In the genomic region with DNA sequence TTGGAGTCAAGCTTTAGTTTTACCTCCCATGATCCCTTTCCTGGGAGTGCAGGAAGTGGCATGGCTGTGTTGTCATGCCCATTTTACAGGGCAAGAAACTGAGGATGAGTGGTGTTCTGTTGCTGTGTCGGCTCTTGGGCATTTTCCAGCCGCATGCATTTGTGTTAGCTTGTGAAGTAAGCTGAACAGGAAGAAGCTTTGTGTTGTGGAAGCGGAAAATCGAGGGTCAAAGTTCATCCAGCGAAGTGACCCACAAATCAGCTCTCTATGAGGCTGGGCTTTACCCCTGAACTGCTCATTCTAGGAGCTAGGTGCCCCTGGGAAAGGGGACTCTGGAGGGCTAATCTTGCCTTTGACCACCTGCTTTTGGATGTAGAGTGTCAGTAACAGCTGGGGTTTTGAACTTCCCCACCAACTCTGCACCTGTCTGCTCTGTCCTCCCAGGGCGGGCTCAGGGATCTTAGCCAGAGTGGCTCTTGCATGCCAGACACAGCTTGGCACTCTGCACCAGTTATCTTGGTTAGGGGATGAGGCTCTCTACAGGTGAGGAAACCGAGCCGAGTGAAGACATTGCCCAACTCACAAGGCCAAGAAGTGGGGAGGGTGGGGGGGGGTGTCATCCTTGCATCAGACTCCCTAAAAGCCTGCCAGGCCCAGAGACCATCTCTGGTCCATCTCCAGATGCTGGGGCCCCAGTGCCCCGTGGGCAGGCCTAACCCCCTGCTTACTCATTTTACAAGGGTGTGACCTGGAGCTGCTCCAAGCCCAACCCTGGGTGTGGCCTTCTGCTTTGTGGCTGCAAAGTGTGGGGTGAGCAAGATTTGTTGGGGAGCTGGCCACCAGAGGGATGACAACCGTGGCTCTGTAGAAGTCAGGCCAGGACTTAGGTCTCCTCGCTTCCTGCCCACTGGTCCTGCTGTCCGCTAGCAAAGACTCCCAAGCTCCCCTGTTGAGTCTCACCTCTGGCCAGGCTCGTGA, we compare ENCODE assay signal across 8 mouse cellular contexts. TPM values are rescaled to one million over a fixed set of nuclear protein-coding genes. Genes with fewer than 3 reads are reported as not detected.
DNase-seq lines count a peak whose midpoint lies in the region; ATAC-seq and TF ChIP-seq lines count a peak whose summit lies in the region.

No protein-coding gene starts in this region.

- no peak for ATAC-seq in kidney, embryonic 16.5 days (ENCODE audit: low FRiP score, low TSS enrichment)
- peak; percentile 22 for ATAC-seq in intestine, postnatal 0 days

- H3K4me3 ChIP-seq in kidney, embryonic 16.5 days (ENCODE audit: low read length) = peak overlapping the region; percentile 60; the same call in 1 of the 2 replicates
- H3K4me3 ChIP-seq in embryonic facial prominence, embryonic 10.5 days = peak overlapping the region; percentile 91
- H3K4me3 ChIP-seq in intestine, postnatal 0 days (ENCODE audit: low read depth, low read length) = 0 out of 2 replicates have a peak overlapping the region, but pooled peaks have one; percentile 2
- H3K4me3 ChIP-seq in megakaryocyte, embryonic 14.5 days (replicated peaks) = peak overlapping the region; percentile 97

- H3K4me1 ChIP-seq in kidney, embryonic 16.5 days (ENCODE audit: insufficient read depth, low read length) = peaks cover 49% of the 10 kb centered on the region
- peaks cover 72% of the 10 kb centered on the region for H3K4me1 ChIP-seq in embryonic facial prominence, embryonic 10.5 days
- H3K4me1 ChIP-seq in intestine, postnatal 0 days (replicated peaks; ENCODE audit: control insufficient read depth, insufficient read depth, low read length) = peaks cover 27% of the 10 kb centered on the region
- peaks cover 80% of the 10 kb centered on the region for H3K4me1 ChIP-seq in megakaryocyte, embryonic 14.5 days

- H3K27me3 ChIP-seq in kidney, embryonic 16.5 days (ENCODE audit: insufficient read depth, low read length) = no peaks in the 10 kb centered on the region
- H3K27me3 ChIP-seq in embryonic facial prominence, embryonic 10.5 days (replicated peaks; ENCODE audit: low read depth, poor library complexity, severe bottlenecking) = peaks cover 8% of the 10 kb centered on the region; the same call in 1 of the 2 replicates
- no peaks in the 10 kb centered on the region for H3K27me3 ChIP-seq in intestine, postnatal 0 days (replicated peaks; ENCODE audit: control insufficient read depth, insufficient read depth, low read length)
- peaks cover 6% of the 10 kb centered on the region for H3K27me3 ChIP-seq in megakaryocyte, embryonic 14.5 days (replicated peaks)

- no peak for DNase-seq in kidney, adult 9 months
- DNase-seq in embryonic facial prominence, embryonic 10.5 days (ENCODE audit: low spot score) = no peak
- DNase-seq in thymus, postnatal 25 days = peak; percentile 66
- DNase-seq in left cerebral cortex, adult 11 months (ENCODE audit: low spot score) = no peak
- DNase-seq in kidney, postnatal 14 days = no peak

- H3K9ac ChIP-seq in kidney, embryonic 16.5 days (replicated peaks; ENCODE audit: low read length) = peak overlapping the region; percentile 84
- H3K9ac ChIP-seq in intestine, postnatal 0 days (ENCODE audit: low read depth, low read length) = peak overlapping the region; percentile 22; the same call in 1 of the 2 replicates

- TF ChIP-seq CTCF in intestine, postnatal 0 days (IDR thresholded peaks at IDR 0.05; ENCODE audit: low read depth) = peak; percentile 36

- H3K9me3 ChIP-seq in kidney, embryonic 16.5 days (ENCODE audit: low read length) = no peaks in the 10 kb centered on the region
- no peaks in the 10 kb centered on the region for H3K9me3 ChIP-seq in embryonic facial prominence, embryonic 10.5 days
- H3K9me3 ChIP-seq in intestine, postnatal 0 days (ENCODE audit: control insufficient read depth) = no peaks in the 10 kb centered on the region
- H3K9me3 ChIP-seq in megakaryocyte, embryonic 14.5 days = no peaks in the 10 kb centered on the region

- H3K27ac ChIP-seq in kidney, embryonic 16.5 days (ENCODE audit: low read length) = no peak overlapping the region
- H3K27ac ChIP-seq in embryonic facial prominence, embryonic 10.5 days (replicated peaks) = peak overlapping the region; percentile 61; the same call in 1 of the 2 replicates
- H3K27ac ChIP-seq in intestine, postnatal 0 days (ENCODE audit: low read depth, low read length) = peak overlapping the region; percentile 85

- no peaks in the 10 kb centered on the region for H3K36me3 ChIP-seq in kidney, embryonic 16.5 days (ENCODE audit: insufficient read depth, low read length)
- peaks cover 23% of the 10 kb centered on the region; the same call in 1 of the 2 replicates for H3K36me3 ChIP-seq in embryonic facial prominence, embryonic 10.5 days (replicated peaks)
- no peaks in the 10 kb centered on the region for H3K36me3 ChIP-seq in intestine, postnatal 0 days (ENCODE audit: control insufficient read depth, insufficient read depth)
- peaks cover 6% of the 10 kb centered on the region for H3K36me3 ChIP-seq in megakaryocyte, embryonic 14.5 days (replicated peaks; ENCODE audit: low read length)

- 67% methylated on average over 13 of the region's 13 CpGs for WGBS in kidney, embryonic 16.5 days
- 72% methylated on average over 13 of the region's 13 CpGs for WGBS in embryonic facial prominence, embryonic 10.5 days
- 38% methylated on average over 13 of the region's 13 CpGs for WGBS in intestine, postnatal 0 days

- peak overlapping the region; percentile 98 for H3K4me2 ChIP-seq in kidney, embryonic 16.5 days (replicated peaks; ENCODE audit: low read depth, low read length)
- peak overlapping the region; percentile 100; the same call in 1 of the 2 replicates for H3K4me2 ChIP-seq in intestine, postnatal 0 days (replicated peaks; ENCODE audit: low read depth)

RNA-seq across cellular contexts. Expression of a gene that starts 2.3 kb away (rescaled TPM):
- 7.3 and 8.3 TPM in 2 replicates for polyA plus RNA-seq in kidney, embryonic 16.5 days (2015; fragmentation: Nextera tagmentation; extraction: Ambion mirVana)
- polyA plus RNA-seq in embryonic facial prominence, embryonic 10.5 days (2016; fragmentation: Nextera tagmentation; extraction: Ambion mirVana) = 6.2 TPM in 2 replicates
- 4.1 and 4.2 TPM in 2 replicates for polyA plus RNA-seq in intestine, postnatal 0 days (2015; fragmentation: Nextera tagmentation; extraction: Ambion mirVana)
- 10.5 and 25.7 TPM in 2 replicates for polyA plus RNA-seq in megakaryocyte, embryonic 14.5 days (2012; ENCODE audit: insufficient read depth, low replicate concordance)

RNA-seq across cellular contexts. Expression of a gene that starts 31.2 kb away (rescaled TPM):
- polyA plus RNA-seq in kidney, embryonic 16.5 days (2015; fragmentation: Nextera tagmentation; extraction: Ambion mirVana) = 953 and 999 TPM in 2 replicates
- 593 and 611 TPM in 2 replicates for polyA plus RNA-seq in embryonic facial prominence, embryonic 10.5 days (2016; fragmentation: Nextera tagmentation; extraction: Ambion mirVana)
- 106 and 118 TPM in 2 replicates for polyA plus RNA-seq in intestine, postnatal 0 days (2015; fragmentation: Nextera tagmentation; extraction: Ambion mirVana)
- 13.8 TPM in 1 of 2 replicates, not detected in the other for polyA plus RNA-seq in megakaryocyte, embryonic 14.5 days (2012; ENCODE audit: insufficient read depth, low replicate concordance)

RNA-seq across cellular contexts. Expression of a gene that starts 31.7 kb away (rescaled TPM):
- polyA plus RNA-seq in kidney, embryonic 16.5 days (2015; fragmentation: Nextera tagmentation; extraction: Ambion mirVana) = 5.8 and 6.0 TPM in 2 replicates
- polyA plus RNA-seq in embryonic facial prominence, embryonic 10.5 days (2016; fragmentation: Nextera tagmentation; extraction: Ambion mirVana) = 4.2 and 5.3 TPM in 2 replicates
- polyA plus RNA-seq in intestine, postnatal 0 days (2015; fragmentation: Nextera tagmentation; extraction: Ambion mirVana) = 0.95 and 1.1 TPM in 2 replicates
- not detected in 2 replicates for polyA plus RNA-seq in megakaryocyte, embryonic 14.5 days (2012; ENCODE audit: insufficient read depth, low replicate concordance)

Comparison
In these comparisons a context has a peak if more than half of its experiments do, and no peak if none do; other contexts are left out.
1. H3K4me3 ChIP-seq: peak in every context shown above with its lines; median percentile 97 in megakaryocyte, embryonic 14.5 days; 91 in embryonic facial prominence, embryonic 10.5 days; 60 in kidney, embryonic 16.5 days; 2 in intestine, postnatal 0 days.